Comparison of ENCODE assay signal across 8 mouse cellular contexts in the genomic region with DNA sequence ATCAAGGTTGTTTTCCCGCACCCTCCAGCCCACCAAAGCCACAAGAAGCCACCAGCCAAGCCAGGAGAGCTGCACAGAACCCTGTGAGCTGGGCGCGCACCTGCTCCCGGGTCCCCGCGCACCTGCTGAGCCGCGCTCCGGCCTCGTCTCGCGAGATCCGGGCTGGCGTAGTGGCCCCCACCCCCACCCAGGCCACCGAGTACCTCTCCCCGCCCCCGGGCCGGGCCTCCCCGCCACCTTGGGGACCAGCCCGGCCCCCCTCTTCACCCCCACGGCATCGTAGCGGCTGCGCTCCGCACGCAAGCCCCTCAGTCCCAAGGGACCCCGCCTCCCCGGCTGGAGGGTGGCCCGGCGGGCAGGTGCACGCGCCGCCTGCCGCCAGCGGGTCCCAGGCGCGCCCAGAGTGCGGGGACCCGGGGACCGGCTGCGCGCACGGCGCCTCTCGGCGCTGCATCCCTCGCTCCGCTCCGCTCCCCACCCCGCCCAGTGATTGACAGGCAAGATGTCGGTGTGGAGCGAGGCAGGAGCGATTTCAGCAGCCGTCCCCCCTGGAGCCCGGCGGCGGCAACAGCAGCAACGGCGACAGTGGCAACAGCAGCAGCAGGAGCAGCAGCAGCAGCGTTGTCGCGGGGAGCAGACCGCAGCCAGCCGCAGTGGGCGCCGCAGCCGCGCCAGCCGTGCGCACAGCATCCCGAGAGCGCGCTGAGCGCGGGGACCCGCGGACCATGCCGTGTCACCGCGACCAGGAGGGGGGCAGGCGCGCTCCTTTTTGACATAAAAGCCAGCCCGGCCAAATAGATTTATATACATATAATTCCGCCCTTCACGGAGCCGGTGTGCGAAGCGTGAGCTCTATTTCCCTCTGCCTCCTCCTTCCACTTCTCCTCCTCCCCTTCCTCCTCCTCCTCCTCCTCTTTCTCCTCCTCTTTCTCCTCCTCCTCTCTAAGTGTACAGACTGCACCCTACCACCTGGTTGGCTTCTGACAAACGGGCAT. TPM values are rescaled to one million over a fixed set of nuclear protein-coding genes. Genes with fewer than 3 reads are reported as not detected.
DNase-seq lines count a peak whose midpoint lies in the region; ATAC-seq lines count a peak whose summit lies in the region.

Ksr2 (plus strand) TSS at position 494 of the 995 bp plus-strand sequence.

- H3K4me1 ChIP-seq in liver, embryonic 16.5 days (ENCODE audit: control insufficient read depth, low read depth, low read length): no peaks in the 10 kb centered on the region; the same call in 1 of the 2 replicates
- H3K4me1 ChIP-seq in neural tube, embryonic 15.5 days: peaks cover 27% of the 10 kb centered on the region

- H3K27me3 ChIP-seq in liver, embryonic 16.5 days (ENCODE audit: control insufficient read depth, insufficient read depth, low read depth, low read length): peaks cover 49% of the 10 kb centered on the region
- no peaks in the 10 kb centered on the region for H3K27me3 ChIP-seq in neural tube, embryonic 15.5 days (replicated peaks)

- H3K36me3 ChIP-seq in liver, embryonic 16.5 days (ENCODE audit: control insufficient read depth, insufficient read depth): no peaks in the 10 kb centered on the region
- H3K36me3 ChIP-seq in neural tube, embryonic 15.5 days: no peaks in the 10 kb centered on the region

- DNase-seq in B cell, adult 2 months: peak; percentile 29 to 42
- DNase-seq in WW6 (ENCODE audit: low read depth, low spot score): peak; percentile 68
- peak; percentile 77 for DNase-seq in embryo, embryonic 11 days
- peak; percentile 3 to 8 for DNase-seq in heart, postnatal 14 days
- peak; percentile 77 to 81 for DNase-seq in layer of hippocampus, adult 18-20 months (ENCODE audit: low spot score in 2 of 2)
- DNase-seq in urinary bladder, adult 2 months (ENCODE audit: low spot score): peak; percentile 49

- ATAC-seq in liver, embryonic 16.5 days (ENCODE audit: low read depth): peak; percentile 21; the same call in 1 of the 2 replicates
- peak; percentile 90 for ATAC-seq in neural tube, embryonic 15.5 days (ENCODE audit: low FRiP score)

- no peak within 1 kb of the TSS for H3K9ac ChIP-seq in liver, embryonic 16.5 days (ENCODE audit: low read depth, low read length)
- peak within 1 kb of the TSS; percentile 89 for H3K9ac ChIP-seq in neural tube, embryonic 15.5 days (replicated peaks)

- H3K27ac ChIP-seq in liver, embryonic 16.5 days (ENCODE audit: low read length): no peak within 1 kb of the TSS
- peak within 1 kb of the TSS; percentile 99 for H3K27ac ChIP-seq in neural tube, embryonic 15.5 days (replicated peaks)

- under 1% methylated on average over 85 of the region's 89 CpGs for WGBS in liver, embryonic 16.5 days (ENCODE audit: insufficient replicate concordance)
- under 1% methylated on average over 76 of the region's 89 CpGs for WGBS in neural tube, embryonic 15.5 days

- no peaks in the 10 kb centered on the region for H3K9me3 ChIP-seq in liver, embryonic 16.5 days (replicated peaks; ENCODE audit: control insufficient read depth, low read length)
- H3K9me3 ChIP-seq in neural tube, embryonic 15.5 days (replicated peaks): no peaks in the 10 kb centered on the region

- peak within 1 kb of the TSS; percentile 52 for H3K4me3 ChIP-seq in liver, embryonic 16.5 days (ENCODE audit: low read depth, low read length)
- H3K4me3 ChIP-seq in neural tube, embryonic 15.5 days (replicated peaks): peak within 1 kb of the TSS; percentile 69

- peak within 1 kb of the TSS; percentile 66 for H3K4me2 ChIP-seq in liver, embryonic 16.5 days (ENCODE audit: low read depth, low read length)
- peak within 1 kb of the TSS; percentile 81 for H3K4me2 ChIP-seq in neural tube, embryonic 15.5 days

- intact Hi-C loops in heart, postnatal 14 days (cut with DNase I): no loop called here

RNA-seq across cellular contexts. Expression of gene Ksr2, which starts in this region (rescaled TPM):
- under 1 TPM in 1 of 2 experiments, not detected in 1; 0.02 TPM for total RNA-seq in heart, postnatal 14 days (2021)
- total RNA-seq in layer of hippocampus, adult 18-20 months (2021): 10 to 100 TPM; 34.1 to 35.9 TPM
- polyA plus RNA-seq in liver, embryonic 16.5 days (2015; fragmentation: Nextera tagmentation; extraction: Ambion mirVana): 0.05 and 0.06 TPM in 2 replicates
- 6.4 and 7.4 TPM in 2 replicates for polyA plus RNA-seq in neural tube, embryonic 15.5 days (2015; fragmentation: Nextera tagmentation; extraction: Ambion mirVana)
- 0.83 and 1.9 TPM in 2 replicates for polyA plus RNA-seq in urinary bladder, adult 2 months (2012; rRNA removed)

Comparison
In these comparisons a context has a peak if more than half of its experiments do, and no peak if none do; other contexts are left out.
1. RNA of gene Ksr2 (total RNA-seq): 34.1 to 35.9 TPM in layer of hippocampus, adult 18-20 months; 0.02 TPM in heart, postnatal 14 days; every median in the first group is over 10 times any median in the second.
2. Peak in DNase-seq in heart, postnatal 14 days; RNA of the gene not detected or under 1 TPM.
3. Peak in ATAC-seq, H3K4me3 ChIP-seq and H3K4me2 ChIP-seq in liver, embryonic 16.5 days; RNA of the gene not detected or under 1 TPM.
4. DNase-seq: peak in every context shown above with its lines; median percentile 79 in layer of hippocampus, adult 18-20 months; 77 in embryo, embryonic 11 days; 68 in WW6; 49 in urinary bladder, adult 2 months; 36 in B cell, adult 2 months; 6 in heart, postnatal 14 days.